Mouse (Mus musculus): ENCODE results near the gene Ddn. TPM values are rescaled to one million over a fixed set of nuclear protein-coding genes. Genes with fewer than 3 reads are reported as not detected.

Ddn gene
- polyA plus RNA-seq, 1 experiment from 2014 or later, result not detected

DNA sequence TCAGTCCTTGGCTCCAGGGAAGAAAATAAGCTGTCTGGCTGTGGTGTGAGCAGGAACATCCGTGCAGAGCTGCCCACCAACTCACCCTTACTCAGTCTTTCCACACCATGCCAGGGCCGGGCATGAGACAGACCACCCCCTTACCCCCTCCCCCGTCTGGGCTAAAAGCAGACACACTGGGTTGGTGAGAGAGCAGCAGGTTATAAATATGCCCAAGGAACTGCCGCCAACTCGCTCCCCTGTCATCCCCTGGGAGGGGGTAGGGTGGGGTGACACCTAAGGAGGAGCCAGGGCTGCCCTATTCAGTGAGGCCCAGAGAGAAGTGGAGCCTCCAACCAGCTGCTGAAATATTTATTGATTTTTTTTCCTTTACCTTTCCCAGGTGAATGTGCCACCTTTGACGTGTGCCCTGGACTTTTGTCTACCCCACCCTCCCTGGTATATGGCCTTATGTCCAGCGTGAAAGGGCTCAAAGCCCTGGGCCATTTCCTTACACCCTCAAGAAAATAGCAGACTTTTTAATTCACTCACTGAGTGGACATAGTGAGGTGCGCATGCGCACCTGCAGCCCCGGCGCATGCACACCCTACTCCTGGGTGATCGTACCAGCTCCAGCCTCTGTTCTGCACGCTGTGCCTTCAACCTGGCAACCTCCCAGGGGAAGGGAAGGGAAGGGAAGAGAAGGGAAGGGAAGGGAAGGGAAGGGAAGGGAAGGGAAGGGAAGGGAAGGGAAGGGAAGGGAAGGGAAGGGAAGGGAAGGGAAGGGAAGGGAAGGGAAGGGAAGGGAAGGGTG is 12.3 kb downstream of the Ddn start:
- Histone ChIP-seq H3K27ac (ENCODE audit: low read depth) (no peak overlapping the region), H3K4me2 (ENCODE audit: low read depth, low read length) (no peak overlapping the region), H3K9me3 (ENCODE audit: low read length) (no peaks in the 10 kb centered on the region), H3K4me3 (ENCODE audit: low read depth, low read length) (no peak overlapping the region), H3K36me3 (replicated peaks; ENCODE audit: insufficient read depth, low read length) (no peaks in the 10 kb centered on the region), H3K9ac (replicated peaks) (no peak overlapping the region), H3K27me3 (ENCODE audit: insufficient read depth, low read length) (peaks cover 96% of the 10 kb centered on the region), H3K4me1 (ENCODE audit: insufficient read depth) (peaks cover 3% of the 10 kb centered on the region; the same call in 1 of the 2 replicates)
- no peak for TF ChIP-seq EP300 (IDR thresholded peaks at IDR 0.05; ENCODE audit: low read depth)
- TF ChIP-seq CTCF (IDR thresholded peaks at IDR 0.05; ENCODE audit: low read depth), result no peak
- WGBS (ENCODE audit: insufficient replicate concordance), result 4% methylated on average over 13 of the region's 13 CpGs
- DNase-seq, result peak; percentile 13
- ATAC-seq, result no peak

DNA sequence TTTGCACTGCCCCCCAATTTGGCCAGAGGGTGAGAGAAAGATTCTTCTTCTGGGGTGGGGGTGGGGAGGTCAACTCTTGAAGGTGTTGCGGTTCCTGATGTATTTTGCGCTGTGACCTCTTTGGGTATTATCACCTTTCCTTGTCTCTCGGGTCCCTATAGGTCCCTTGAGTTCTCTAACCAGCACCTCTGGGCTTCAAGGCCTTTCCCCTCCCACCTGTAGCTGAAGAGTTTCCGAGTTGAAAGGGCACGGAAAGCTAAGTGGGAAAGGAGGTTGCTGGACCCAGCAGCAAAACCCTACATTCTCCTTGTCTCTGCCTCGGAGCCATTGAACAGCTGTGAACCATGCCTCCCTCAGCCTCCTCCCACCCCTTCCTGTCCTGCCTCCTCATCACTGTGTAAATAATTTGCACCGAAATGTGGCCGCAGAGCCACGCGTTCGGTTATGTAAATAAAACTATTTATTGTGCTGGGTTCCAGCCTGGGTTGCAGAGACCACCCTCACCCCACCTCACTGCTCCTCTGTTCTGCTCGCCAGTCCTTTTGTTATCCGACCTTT is 16.1 kb downstream of the Ddn start:
- DNase-seq (no peak), ATAC-seq (no peak)
- Histone ChIP-seq H3K27ac (ENCODE audit: low read depth) (no peak overlapping the region), H3K4me3 (ENCODE audit: low read depth, low read length) (no peak overlapping the region), H3K27me3 (ENCODE audit: insufficient read depth, low read length) (peaks cover 98% of the 10 kb centered on the region), H3K4me2 (ENCODE audit: low read depth, low read length) (no peak overlapping the region), H3K4me1 (ENCODE audit: insufficient read depth) (peaks cover 15% of the 10 kb centered on the region), H3K9ac (replicated peaks) (no peak overlapping the region), H3K9me3 (ENCODE audit: low read length) (no peaks in the 10 kb centered on the region), H3K36me3 (replicated peaks; ENCODE audit: insufficient read depth, low read length) (no peaks in the 10 kb centered on the region)
- TF ChIP-seq CTCF (IDR thresholded peaks at IDR 0.05; ENCODE audit: low read depth), result no peak
- no peak for TF ChIP-seq EP300 (IDR thresholded peaks at IDR 0.05; ENCODE audit: low read depth)
- WGBS (ENCODE audit: insufficient replicate concordance), result 3% methylated on average over 13 of the region's 13 CpGs

GRCm38 (mm10) chr15:98792233-98793020 is 16.9 kb downstream of the Ddn start:
- DNase-seq (peak; percentile 14), ATAC-seq (no peak)
- H3K4me3 ChIP-seq (ENCODE audit: low read depth, low read length), result no peak overlapping the region
- WGBS (ENCODE audit: insufficient replicate concordance), result 2% methylated on average over 75 of the region's 75 CpGs
- H3K4me2 ChIP-seq (ENCODE audit: low read depth, low read length), result no peak overlapping the region
- peaks cover 97% of the 10 kb centered on the region for H3K27me3 ChIP-seq (ENCODE audit: insufficient read depth, low read length)
- peaks cover 15% of the 10 kb centered on the region for H3K4me1 ChIP-seq (ENCODE audit: insufficient read depth)
- no peaks in the 10 kb centered on the region for H3K36me3 ChIP-seq (replicated peaks; ENCODE audit: insufficient read depth, low read length)
- no peak for TF ChIP-seq CTCF (IDR thresholded peaks at IDR 0.05; ENCODE audit: low read depth)
- TF ChIP-seq EP300 (IDR thresholded peaks at IDR 0.05; ENCODE audit: low read depth), result no peak
- no peaks in the 10 kb centered on the region for H3K9me3 ChIP-seq (ENCODE audit: low read length)
- H3K27ac ChIP-seq (ENCODE audit: low read depth), result no peak overlapping the region
- no peak overlapping the region for H3K9ac ChIP-seq (replicated peaks)

- H3K36me3 ChIP-seq (replicated peaks; ENCODE audit: insufficient read depth, low read length), result no peaks in the 10 kb centered on the region
- no peak overlapping the region for H3K9ac ChIP-seq (replicated peaks)
- no peak overlapping the region for H3K4me2 ChIP-seq (ENCODE audit: low read depth, low read length)
- TF ChIP-seq EP300 (IDR thresholded peaks at IDR 0.05; ENCODE audit: low read depth) (no peak), CTCF (IDR thresholded peaks at IDR 0.05; ENCODE audit: low read depth) (no peak)
- DNase-seq (peak; percentile 17), ATAC-seq (no peak)
- H3K27me3 ChIP-seq (ENCODE audit: insufficient read depth, low read length), result peaks cover 94% of the 10 kb centered on the region
- no peak overlapping the region for H3K4me3 ChIP-seq (ENCODE audit: low read depth, low read length)
- peaks cover 15% of the 10 kb centered on the region for H3K4me1 ChIP-seq (ENCODE audit: insufficient read depth)
- WGBS (ENCODE audit: insufficient replicate concordance), result 6% methylated on average over 21 of the region's 23 CpGs
- no peaks in the 10 kb centered on the region for H3K9me3 ChIP-seq (ENCODE audit: low read length)
- no peak overlapping the region for H3K27ac ChIP-seq (ENCODE audit: low read depth)
Observed at GRCm38 (mm10) chr15:98791771-98792170, 17.5 kb downstream of the Ddn start.

- Histone ChIP-seq H3K27me3 (ENCODE audit: insufficient read depth, low read length) (peaks cover 89% of the 10 kb centered on the region), H3K9ac (replicated peaks) (no peak overlapping the region), H3K27ac (ENCODE audit: low read depth) (no peak overlapping the region), H3K4me3 (ENCODE audit: low read depth, low read length) (peak overlapping the region; percentile 30), H3K4me2 (ENCODE audit: low read depth, low read length) (peak overlapping the region; percentile 27; the same call in 1 of the 2 replicates), H3K4me1 (ENCODE audit: insufficient read depth) (peaks cover 15% of the 10 kb centered on the region), H3K9me3 (ENCODE audit: low read length) (no peaks in the 10 kb centered on the region), H3K36me3 (replicated peaks; ENCODE audit: insufficient read depth, low read length) (no peaks in the 10 kb centered on the region)
- TF ChIP-seq EP300 (IDR thresholded peaks at IDR 0.05; ENCODE audit: low read depth) (no peak), CTCF (IDR thresholded peaks at IDR 0.05; ENCODE audit: low read depth) (no peak)
- WGBS (ENCODE audit: insufficient replicate concordance), result under 1% methylated on average over 12 of the region's 12 CpGs
- peak; percentile 12 for DNase-seq
- ATAC-seq, result no peak
Observed at GRCm38 (mm10) chr15:98791221-98791620, 18.1 kb downstream of the Ddn start.

DNA sequence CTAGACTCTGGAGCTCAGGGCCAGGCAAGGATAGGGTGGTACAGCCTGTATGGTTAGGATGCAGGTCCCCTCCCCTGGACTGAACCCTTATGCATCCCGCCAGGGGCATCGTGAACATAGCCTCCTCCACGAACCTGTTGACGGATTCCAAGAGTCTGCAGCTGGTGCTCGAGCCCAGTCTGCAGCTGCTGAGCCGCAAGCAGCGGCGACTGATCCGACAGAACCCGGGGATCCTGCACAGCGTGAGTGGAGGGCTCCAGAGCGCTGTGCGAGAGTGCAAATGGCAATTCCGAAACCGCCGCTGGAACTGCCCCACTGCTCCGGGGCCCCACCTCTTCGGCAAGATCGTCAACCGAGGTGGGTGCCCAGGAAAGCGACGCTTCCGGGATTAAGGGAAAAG is 18.5 kb downstream of the Ddn start:
- 0 out of 2 replicates have a peak, but pooled peaks cover 1% of the 10 kb centered on the region for H3K9me3 ChIP-seq (ENCODE audit: low read length)

More for the DNA sequence above, 18.5 kb downstream of the Ddn start:
- H3K4me3 ChIP-seq (ENCODE audit: low read depth, low read length), result peak overlapping the region; percentile 30
- 1% methylated on average over 23 of the region's 23 CpGs for WGBS (ENCODE audit: insufficient replicate concordance)
- H3K27ac ChIP-seq (ENCODE audit: low read depth), result no peak overlapping the region
- H3K27me3 ChIP-seq (ENCODE audit: insufficient read depth, low read length), result peaks cover 84% of the 10 kb centered on the region
- H3K9ac ChIP-seq (replicated peaks), result no peak overlapping the region
- ATAC-seq, result no peak
- H3K4me2 ChIP-seq (ENCODE audit: low read depth, low read length), result peak overlapping the region; percentile 27; the same call in 1 of the 2 replicates
- peaks cover 15% of the 10 kb centered on the region for H3K4me1 ChIP-seq (ENCODE audit: insufficient read depth)
- H3K36me3 ChIP-seq (replicated peaks; ENCODE audit: insufficient read depth, low read length), result no peaks in the 10 kb centered on the region
- peak; percentile 14 for DNase-seq
- TF ChIP-seq CTCF (IDR thresholded peaks at IDR 0.05; ENCODE audit: low read depth), result no peak
- no peak for TF ChIP-seq EP300 (IDR thresholded peaks at IDR 0.05; ENCODE audit: low read depth)

Data from liver, postnatal 0 days (tissue).